Mouse (Mus musculus) heart, postnatal 0 days (tissue): ENCODE data around the gene Kansl1l. TPM values are rescaled to one million over a fixed set of nuclear protein-coding genes. Genes with fewer than 3 reads are reported as not detected.

Experiments used
- ATAC-seq: fragments of 200-750 bp; cut with Nextera tagmentation; 2 replicates; pipeline ENCODE4 v1.8.0; 2017; ENCODE audit warnings: low read depth, moderate number of reproducible peaks, moderate library complexity; ENCODE audit not compliant: insufficient read depth
- DNase-seq: peaks from one replicate; pipeline ENCODE4 v3.0.0-alpha.2; 2016; ENCODE audit warnings: low spot score
- H3K27ac ChIP-seq: fragments of 300-500 bp; sonication (generic); 2 replicates; pipeline ENCODE4 v1.5.1; 2014; ENCODE audit warnings: low read depth, mild to moderate bottlenecking
- H3K27me3 ChIP-seq: fragments of 300-500 bp; sonication (generic); 2 replicates; pipeline ENCODE4 v1.6.1; 2014; ENCODE audit warnings: low read length, mixed read lengths; ENCODE audit not compliant: control insufficient read depth, insufficient read depth
- H3K36me3 ChIP-seq: fragments of 300-500 bp; sonication (generic); replicated peaks from 2 replicates; pipeline ENCODE4 v1.6.1; 2014; ENCODE audit warnings: low read length, mixed read lengths; ENCODE audit not compliant: control insufficient read depth, insufficient read depth
- H3K4me1 ChIP-seq: fragments of 300-500 bp; sonication (generic); 2 replicates; pipeline ENCODE4 v1.6.1; 2014; ENCODE audit warnings: antibody characterized with exemption; ENCODE audit not compliant: control insufficient read depth, insufficient read depth
- H3K4me2 ChIP-seq: fragments of 300-500 bp; sonication (generic); 2 replicates; pipeline ENCODE4 v1.6.1; 2014; ENCODE audit warnings: low read depth, mild to moderate bottlenecking, low read length, moderate library complexity
- H3K4me3 ChIP-seq: fragments of 300-500 bp; sonication (generic); 2 replicates; pipeline ENCODE4 v1.5.1; 2014; ENCODE audit warnings: low read depth, low read length
- H3K9ac ChIP-seq: fragments of 300-500 bp; sonication (generic); replicated peaks from 2 replicates; pipeline ENCODE4 v1.6.1; 2014; ENCODE audit warnings: low read depth, low read length, mixed read lengths
- H3K9me3 ChIP-seq: fragments of 300-500 bp; sonication (generic); replicated peaks from 2 replicates; pipeline ENCODE4 v1.6.1; 2016; ENCODE audit warnings: low read length; ENCODE audit not compliant: control insufficient read depth
- CTCF ChIP-seq: IDR thresholded peaks from 2 replicates; pipeline ENCODE4 v1.5.1; 2016; ENCODE audit warnings: antibody characterized with exemption, control low read depth, low read depth
- EP300 ChIP-seq: IDR thresholded peaks from 2 replicates; pipeline ENCODE4 v1.6.1; 2016; ENCODE audit warnings: antibody characterized with exemption, low read depth
- WGBS: fragments of 180-500 bp; shearing (Covaris S2); extraction: QIAGEN DNeasy Blood & Tissue Kit; methylation state at CpG from one replicate; pipeline ENCODE4 v1.1.7; 2014; 5-methylcytosine and 5-hydroxymethylcytosine counted together
- polyA plus RNA-seq: library from polyadenylated mRNA; unstranded; fragments of >200 nt; fragmentation: Nextera tagmentation; extraction: Ambion mirVana; gene quantifications from 2 replicates; pipeline ENCODE4 v1.2.1, GENCODE M21; 2015
- total RNA-seq: library from RNA; depleted of rRNA; stranded (reverse); fragments of >200 nt; gene quantifications from 2 replicates; pipeline ENCODE4 v1.2.3, GENCODE M21; 2014; ENCODE audit warnings: low replicate concordance; rRNA removed

Gene Kansl1l
- total and polyA plus RNA-seq, 2 experiments from 2014 or later, result 9.6 to 22.5 TPM

- H3K27me3 ChIP-seq, result no peaks in the 10 kb centered on the region
- no peak for ATAC-seq
- 41% methylated on average over 2 of the region's 2 CpGs for WGBS
These were observed 138.7 kb downstream of the Kansl1l start for GRCm38 (mm10) chr1:66678662-66679061.

GRCm38 (mm10) chr1:66677928-66678327, 139.4 kb downstream of the Kansl1l start:
- WGBS, result 75% methylated on average over 14 of the region's 14 CpGs
- Histone ChIP-seq H3K9me3 (no peaks in the 10 kb centered on the region), H3K4me1 (no peaks in the 10 kb centered on the region), H3K36me3 (no peaks in the 10 kb centered on the region), H3K27me3 (no peaks in the 10 kb centered on the region), H3K27ac (no peak overlapping the region), H3K4me3 (no peak overlapping the region), H3K4me2 (no peak overlapping the region), H3K9ac (no peak overlapping the region)
- no peak for TF ChIP-seq EP300
- no peak for ATAC-seq
- DNase-seq, result no peak

More at GRCm38 (mm10) chr1:66678662-66679061, 138.7 kb downstream of the Kansl1l start:
- Histone ChIP-seq H3K4me2 (no peak overlapping the region), H3K9me3 (no peaks in the 10 kb centered on the region), H3K4me1 (no peaks in the 10 kb centered on the region), H3K27ac (no peak overlapping the region), H3K36me3 (no peaks in the 10 kb centered on the region), H3K4me3 (no peak overlapping the region), H3K9ac (no peak overlapping the region)
- TF ChIP-seq CTCF (peak; percentile 13; the same call in 1 of the 2 replicates), EP300 (no peak)
- no peak for DNase-seq

DNA sequence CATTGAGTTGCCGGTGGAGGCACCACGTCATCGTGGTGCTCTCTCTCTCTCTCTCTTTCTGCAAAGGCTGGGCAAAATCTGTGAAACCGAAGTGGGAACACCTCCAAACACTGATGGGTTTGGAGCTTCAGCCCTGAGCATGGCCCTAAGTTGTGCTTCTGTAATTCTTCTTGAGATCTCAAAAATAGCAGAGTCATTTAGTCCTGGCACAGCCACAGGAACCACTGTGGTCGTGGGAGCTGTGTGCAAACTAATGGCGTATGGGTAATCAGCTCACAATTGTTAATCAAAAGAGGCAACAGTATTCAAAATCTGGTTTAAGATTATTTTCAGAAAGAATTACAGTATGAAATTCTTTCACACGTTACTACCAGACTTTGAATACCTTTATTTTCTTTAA, 144.6 kb downstream of the Kansl1l start:
- Histone ChIP-seq H3K9ac (no peak overlapping the region), H3K4me2 (no peak overlapping the region), H3K36me3 (no peaks in the 10 kb centered on the region), H3K4me1 (no peaks in the 10 kb centered on the region), H3K27me3 (no peaks in the 10 kb centered on the region), H3K27ac (no peak overlapping the region), H3K9me3 (no peaks in the 10 kb centered on the region), H3K4me3 (no peak overlapping the region)
- 72% methylated on average over 7 of the region's 7 CpGs for WGBS
- no peak for ATAC-seq
- TF ChIP-seq EP300, result no peak
- DNase-seq, result no peak

- Histone ChIP-seq H3K9ac (no peak overlapping the region), H3K27me3 (no peaks in the 10 kb centered on the region)
- no peak for ATAC-seq
These were observed 145.9 kb downstream of the Kansl1l start for GRCm38 (mm10) chr1:66671475-66671874.

More at GRCm38 (mm10) chr1:66671475-66671874, 145.9 kb downstream of the Kansl1l start:
- no peak overlapping the region for H3K4me3 ChIP-seq
- H3K4me1 ChIP-seq, result no peaks in the 10 kb centered on the region
- no peak overlapping the region for H3K4me2 ChIP-seq
- 65% methylated on average over 7 of the region's 7 CpGs for WGBS
- no peak for TF ChIP-seq EP300
- no peak for TF ChIP-seq CTCF
- H3K36me3 ChIP-seq, result no peaks in the 10 kb centered on the region
- no peaks in the 10 kb centered on the region for H3K9me3 ChIP-seq
- DNase-seq, result no peak
- H3K27ac ChIP-seq, result no peak overlapping the region

Other genes with a start within 250 kb of the Kansl1l start
- 17.4 and 24.3 TPM in 2 replicates for gene Rpe, start 116.7 kb downstream of the Kansl1l start, total RNA-seq
- gene Rpe, start 116.7 kb downstream of the Kansl1l start, polyA plus RNA-seq, result 16.6 and 18.4 TPM in 2 replicates
- gene Acadl, start 45.7 kb upstream of the Kansl1l start, total RNA-seq, result 144 and 267 TPM in 2 replicates
- gene Acadl, start 45.7 kb upstream of the Kansl1l start, polyA plus RNA-seq, result 1,733 and 1,796 TPM in 2 replicates
- gene Myl1, start 127.8 kb upstream of the Kansl1l start, total RNA-seq, result 128 and 160 TPM in 2 replicates
- 388 and 459 TPM in 2 replicates for gene Myl1, start 127.8 kb upstream of the Kansl1l start, polyA plus RNA-seq
- 33.8 and 81.8 TPM in 2 replicates for gene Lancl1, start 221.3 kb upstream of the Kansl1l start, total RNA-seq
- gene Lancl1, start 221.3 kb upstream of the Kansl1l start, polyA plus RNA-seq, result 50.5 and 55.7 TPM in 2 replicates